Mouse (Mus musculus) stomach, postnatal 0 days (tissue): ENCODE results near the gene Myrfl. TPM values are rescaled to one million over a fixed set of nuclear protein-coding genes. Genes with fewer than 3 reads are reported as not detected.

Source experiments
- ATAC-seq: fragments of 200-750 bp; cut with Nextera tagmentation; 2 replicates; pipeline ENCODE4 v1.8.0; 2017; ENCODE audit not compliant: low FRiP score, low TSS enrichment
- DNase-seq: peaks from one replicate; pipeline ENCODE4 v3.0.0-alpha.2; 2016; ENCODE audit warnings: low spot score
- H3K27ac ChIP-seq: fragments of 300-500 bp; sonication (generic); replicated peaks from 2 replicates; pipeline ENCODE4 v1.5.1; 2014; ENCODE audit warnings: mild to moderate bottlenecking, control low read depth
- H3K27me3 ChIP-seq: fragments of 300-500 bp; sonication (generic); 2 replicates; pipeline ENCODE4 v1.6.1; 2014; ENCODE audit warnings: low read length; ENCODE audit not compliant: control insufficient read depth, insufficient read depth
- H3K36me3 ChIP-seq: fragments of 300-500 bp; sonication (generic); 2 replicates; pipeline ENCODE4 v1.6.1; 2014; ENCODE audit warnings: low read length, mixed read lengths; ENCODE audit not compliant: control insufficient read depth, insufficient read depth
- H3K4me1 ChIP-seq: fragments of 300-500 bp; sonication (generic); replicated peaks from 2 replicates; pipeline ENCODE4 v1.6.1; 2014; ENCODE audit warnings: antibody characterized with exemption; ENCODE audit not compliant: control insufficient read depth, insufficient read depth
- H3K4me2 ChIP-seq: fragments of 300-500 bp; sonication (generic); replicated peaks from 2 replicates; pipeline ENCODE4 v1.6.1; 2014; ENCODE audit warnings: low read depth, mild to moderate bottlenecking, control low read depth, moderate library complexity
- H3K4me3 ChIP-seq: fragments of 300-500 bp; sonication (generic); 2 replicates; pipeline ENCODE4 v1.5.1; 2014; ENCODE audit warnings: low read depth, low read length, control low read depth
- H3K9ac ChIP-seq: fragments of 300-500 bp; sonication (generic); 2 replicates; pipeline ENCODE4 v1.6.1; 2014; ENCODE audit warnings: mild to moderate bottlenecking, low read length, control low read depth, mixed read lengths
- H3K9me3 ChIP-seq: fragments of 300-500 bp; sonication (generic); 2 replicates; pipeline ENCODE4 v1.6.1; 2016; ENCODE audit warnings: low read length; ENCODE audit not compliant: control insufficient read depth
- CTCF ChIP-seq: IDR thresholded peaks from 2 replicates; pipeline ENCODE4 v1.5.1; 2016; ENCODE audit warnings: antibody characterized with exemption, low read depth, mild to moderate bottlenecking, moderate library complexity
- EP300 ChIP-seq: optimal IDR thresholded peaks from 2 replicates; pipeline ENCODE3; 2016; ENCODE audit warnings: antibody characterized with exemption
- WGBS: fragments of 180-500 bp; shearing (Covaris S2); extraction: QIAGEN DNeasy Blood & Tissue Kit; methylation state at CpG from one replicate; pipeline ENCODE4 v1.1.7; 2014; 5-methylcytosine and 5-hydroxymethylcytosine counted together
- polyA plus RNA-seq: library from polyadenylated mRNA; unstranded; fragments of >200 nt; fragmentation: Nextera tagmentation; extraction: Ambion mirVana; gene quantifications from 2 replicates; pipeline ENCODE4 v1.2.1, GENCODE M21; 2015

Gene Myrfl
- polyA plus RNA-seq, 1 experiment from 2014 or later: 0.02 TPM

- no peak for DNase-seq
- Histone ChIP-seq H3K9me3 (no peaks in the 10 kb centered on the region), H3K4me2 (no peak overlapping the region), H3K9ac (no peak overlapping the region), H3K4me3 (no peak overlapping the region), H3K27ac (no peak overlapping the region), H3K36me3 (no peaks in the 10 kb centered on the region), H3K4me1 (no peaks in the 10 kb centered on the region), H3K27me3 (no peaks in the 10 kb centered on the region)
- WGBS: 88% methylated on average over 8 of the region's 8 CpGs
- ATAC-seq: no peak
- TF ChIP-seq EP300 (no peak), CTCF (no peak)
These were observed 118.8 kb downstream of the Myrfl start for GRCm38 (mm10) chr10:116777947-116778346.

GRCm38 (mm10) chr10:116776846-116777245 lies 119.9 kb downstream of the Myrfl start:
- Histone ChIP-seq H3K9ac (no peak overlapping the region), H3K4me3 (no peak overlapping the region), H3K27me3 (no peaks in the 10 kb centered on the region), H3K36me3 (no peaks in the 10 kb centered on the region), H3K4me2 (no peak overlapping the region), H3K9me3 (no peaks in the 10 kb centered on the region), H3K27ac (no peak overlapping the region), H3K4me1 (no peaks in the 10 kb centered on the region)
- DNase-seq (no peak), ATAC-seq (no peak)
- TF ChIP-seq EP300 (no peak), CTCF (no peak)
- WGBS: 88% methylated on average over 14 of the region's 14 CpGs

- WGBS: 58% methylated on average over 15 of the region's 15 CpGs
- TF ChIP-seq CTCF: no peak
- no peak for TF ChIP-seq EP300
- Histone ChIP-seq H3K27ac (no peak overlapping the region), H3K27me3 (no peaks in the 10 kb centered on the region), H3K4me3 (no peak overlapping the region), H3K36me3 (no peaks in the 10 kb centered on the region), H3K9me3 (no peaks in the 10 kb centered on the region), H3K4me1 (no peaks in the 10 kb centered on the region), H3K9ac (no peak overlapping the region), H3K4me2 (no peak overlapping the region)
- no peak for ATAC-seq
- no peak for DNase-seq
These were observed 122.6 kb downstream of the Myrfl start for GRCm38 (mm10) chr10:116773846-116774750.

- H3K4me2 ChIP-seq: peak overlapping the region; percentile 5; the same call in 1 of the 2 replicates
These were observed 125.3 kb downstream of the Myrfl start for GRCm38 (mm10) chr10:116771215-116771935.

GRCm38 (mm10) chr10:116768642-116769041 lies 128.1 kb downstream of the Myrfl start:
- Histone ChIP-seq H3K4me2 (no peak overlapping the region), H3K9me3 (no peaks in the 10 kb centered on the region), H3K36me3 (no peaks in the 10 kb centered on the region), H3K9ac (no peak overlapping the region), H3K27ac (no peak overlapping the region), H3K27me3 (no peaks in the 10 kb centered on the region), H3K4me3 (no peak overlapping the region), H3K4me1 (no peaks in the 10 kb centered on the region)
- TF ChIP-seq CTCF (no peak), EP300 (no peak)
- DNase-seq (no peak), ATAC-seq (no peak)
- 48% methylated on average over 13 of the region's 13 CpGs for WGBS

More at GRCm38 (mm10) chr10:116771215-116771935, 125.3 kb downstream of the Myrfl start:
- TF ChIP-seq CTCF: no peak
- no peak for TF ChIP-seq EP300
- 60% methylated on average over 21 of the region's 21 CpGs for WGBS
- no peaks in the 10 kb centered on the region for H3K9me3 ChIP-seq
- DNase-seq (no peak), ATAC-seq (no peak)
- H3K36me3 ChIP-seq: no peaks in the 10 kb centered on the region
- H3K27me3 ChIP-seq: no peaks in the 10 kb centered on the region
- H3K4me3 ChIP-seq: no peak overlapping the region
- no peaks in the 10 kb centered on the region for H3K4me1 ChIP-seq
- 0 out of 2 replicates have a peak overlapping the region, but pooled peaks have one; percentile 13 for H3K27ac ChIP-seq
- no peak overlapping the region for H3K9ac ChIP-seq
